Mouse (Mus musculus): ENCODE measurements around the gene Hist1h1c.
A peak's percentile ranks its signal among the peaks of the same experiment; 100 is the strongest.
"Not testable (repeated sequence)": the region's sequence is repeated elsewhere in the genome, so short reads cannot be mapped to it uniquely, and the experiment has no call there.

Hist1h1c gene

GRCm38 (mm10) chr13:23760972-23761864, 22.6 kb downstream of the Hist1h1c start, which contains the start of gene Hist1h4a:
TSS of gene Hist1h4a (minus strand) at chr13:23761230.
- peak; percentile 99 for DNase-seq (ENCODE audit: low spot score in 2 of 2)

DNA sequence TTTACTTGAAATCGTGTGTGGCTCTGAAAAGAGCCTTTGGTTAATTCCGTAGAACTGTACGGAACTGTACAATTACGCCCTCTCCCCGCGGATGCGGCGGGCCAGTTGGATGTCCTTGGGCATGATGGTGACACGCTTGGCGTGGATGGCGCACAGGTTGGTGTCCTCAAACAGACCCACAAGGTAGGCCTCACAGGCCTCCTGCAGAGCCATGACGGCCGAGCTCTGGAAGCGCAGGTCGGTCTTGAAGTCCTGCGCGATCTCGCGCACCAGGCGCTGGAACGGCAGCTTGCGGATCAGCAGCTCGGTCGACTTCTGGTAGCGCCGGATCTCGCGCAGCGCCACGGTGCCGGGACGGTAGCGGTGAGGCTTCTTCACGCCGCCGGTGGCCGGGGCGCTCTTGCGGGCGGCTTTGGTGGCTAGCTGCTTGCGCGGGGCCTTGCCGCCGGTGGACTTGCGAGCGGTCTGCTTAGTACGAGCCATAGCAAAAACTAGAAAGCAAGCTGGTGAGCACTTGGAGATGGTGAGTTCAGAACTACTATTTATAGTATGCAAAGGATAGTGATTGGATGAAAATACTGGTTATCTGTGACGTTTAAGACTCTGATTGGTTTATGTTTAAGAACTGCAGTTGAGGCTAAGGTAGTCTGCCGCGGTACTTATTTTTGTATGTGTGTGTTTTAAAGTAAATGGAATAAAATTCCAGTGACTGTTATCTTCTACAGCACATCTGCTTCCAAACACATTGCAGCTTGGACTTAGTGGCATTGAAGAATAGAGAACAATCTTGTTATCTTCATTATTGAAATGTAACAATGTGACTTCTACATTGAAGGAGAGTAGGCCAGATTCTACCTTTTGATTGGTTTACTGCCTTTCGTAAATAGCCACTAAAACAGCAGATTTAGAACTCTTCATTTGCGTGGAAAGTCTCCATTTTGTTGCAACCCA, 23.5 kb downstream of the Hist1h1c start, which contains the start of gene Hist1h3a:
Hist1h3a (minus strand) TSS at position 516 of the 951 bp plus-strand sequence.
- peak; percentile 83 to 91 for DNase-seq (ENCODE audit: low spot score in 2 of 2)

GRCm38 (mm10) chr13:23763242-23763585, 24.6 kb downstream of the Hist1h1c start:
- no peak for DNase-seq (ENCODE audit: low spot score in 2 of 2)

- peak; percentile 92 to 93 for DNase-seq (ENCODE audit: low spot score in 2 of 2)
Observed at GRCm38 (mm10) chr13:23763586-23764323, 25.1 kb downstream of the Hist1h1c start, which contains the start of gene Hist1h1a. TSS of gene Hist1h1a (plus strand) at chr13:23763666.

- peak; percentile 41 to 69 for DNase-seq (ENCODE audit: low spot score in 2 of 2)
Observed at GRCm38 (mm10) chr13:23764324-23765171, 25.9 kb downstream of the Hist1h1c start.

DNA sequence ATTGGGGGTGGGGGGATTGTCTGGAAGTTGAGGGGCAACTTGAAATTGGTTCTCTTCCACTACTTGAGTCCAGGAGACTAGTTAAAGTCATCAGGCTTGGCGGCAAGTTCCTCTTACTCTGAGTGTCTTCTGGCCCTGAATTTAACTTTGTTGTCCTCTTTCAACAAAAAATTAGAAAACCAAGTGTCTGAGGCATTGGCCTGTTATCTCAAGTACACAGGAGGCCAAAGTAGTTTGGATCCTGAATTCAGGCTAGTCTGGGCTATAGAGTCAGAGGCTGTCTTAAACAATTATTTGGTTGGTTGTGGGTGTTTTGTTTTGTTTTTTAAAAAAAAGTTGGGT, 26.5 kb downstream of the Hist1h1c start:
- no peak for DNase-seq (ENCODE audit: low spot score in 2 of 2)

GRCm38 (mm10) chr13:23766772-23767171, 28.2 kb downstream of the Hist1h1c start:
- no peak for DNase-seq (ENCODE audit: low spot score in 2 of 2)

GRCm38 (mm10) chr13:23768834-23769397, 30.3 kb downstream of the Hist1h1c start:
- DNase-seq (ENCODE audit: low spot score in 2 of 2): no peak

DNA sequence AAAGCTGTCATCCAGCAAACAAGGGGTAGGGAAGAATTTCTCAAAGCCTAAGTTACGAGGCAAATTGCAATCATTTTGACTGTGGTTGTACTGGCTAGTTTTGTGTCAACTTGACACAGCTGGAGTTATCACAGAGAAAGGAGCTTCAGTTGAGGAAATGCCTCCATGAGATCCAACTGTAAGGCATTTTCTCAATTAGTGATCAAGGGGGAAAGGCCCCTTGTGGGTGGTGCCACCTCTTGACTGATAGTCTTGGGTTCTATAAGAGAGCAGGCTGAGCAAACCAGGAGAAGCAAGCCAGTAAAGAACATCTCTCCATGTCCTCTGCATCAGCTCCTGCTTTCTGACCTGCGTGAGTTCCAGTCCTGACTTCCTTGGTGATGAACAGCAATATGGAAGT, 31.0 kb downstream of the Hist1h1c start, which contains the start of gene Trim38:
Trim38 (plus strand) TSS at position 301 of the 400 bp plus-strand sequence.
- DNase-seq (ENCODE audit: low spot score in 2 of 2): not testable (repeated sequence)

GRCm38 (mm10) chr13:23772561-23773313, 34.1 kb downstream of the Hist1h1c start:
- peak; percentile 66 to 76 for DNase-seq (ENCODE audit: low spot score in 2 of 2)

- DNase-seq (ENCODE audit: low spot score in 2 of 2): no peak
Observed at GRCm38 (mm10) chr13:23778339-23778738, 39.7 kb downstream of the Hist1h1c start.

- DNase-seq (ENCODE audit: low spot score in 2 of 2): no peak
Observed at GRCm38 (mm10) chr13:23779025-23779424, 40.4 kb downstream of the Hist1h1c start.

Data from spleen, postnatal 4 days (tissue).